Mouse (Mus musculus): ENCODE measurements around the gene Pcyt2.

Gene Pcyt2

DNA sequence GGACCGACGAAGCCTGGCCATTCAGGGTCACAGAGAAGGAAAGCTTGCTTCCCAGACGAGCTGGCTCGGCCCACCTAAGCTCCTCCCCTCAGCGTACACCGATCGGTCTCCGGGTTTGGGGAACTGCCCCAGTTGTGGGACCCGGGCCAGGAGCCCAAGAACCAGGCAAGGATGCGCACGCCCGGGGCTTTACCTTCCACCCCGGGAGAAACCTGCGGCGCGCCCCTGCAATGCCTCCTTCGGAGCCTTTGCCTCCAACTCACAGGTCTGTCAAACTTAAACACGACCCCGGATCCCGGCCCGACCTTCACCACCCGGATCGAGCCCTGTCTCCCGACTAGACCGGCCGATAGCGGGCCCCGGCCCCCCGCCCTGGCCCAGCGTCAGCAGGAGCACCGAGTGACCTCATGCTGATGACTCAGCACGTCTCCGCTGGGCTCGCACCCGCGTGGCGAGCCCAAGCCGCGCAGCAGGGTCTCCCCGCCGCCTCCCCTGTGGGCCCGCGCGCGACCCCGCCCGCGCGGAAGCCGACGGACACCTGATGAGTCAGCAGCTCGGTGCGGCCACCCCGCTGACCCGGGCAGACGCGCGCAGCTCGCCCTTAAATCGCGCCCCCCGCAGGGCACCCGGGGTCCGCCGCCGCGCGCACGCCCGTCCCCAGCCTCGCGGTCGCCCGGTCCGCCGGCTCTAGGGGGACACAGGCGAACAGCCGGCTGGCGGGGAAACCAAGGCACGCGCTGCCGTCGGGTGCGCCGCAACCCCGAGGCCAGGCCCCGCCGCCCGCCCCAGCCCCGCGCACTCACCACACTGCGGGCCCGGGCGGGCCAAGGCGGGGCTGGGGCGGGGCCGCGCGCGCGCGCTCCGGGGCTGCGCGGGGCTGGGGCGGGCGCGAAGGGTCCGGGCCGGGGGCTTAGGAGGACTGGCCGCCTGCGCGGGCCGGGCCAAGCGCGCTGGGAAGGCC, 15.1 kb upstream of the Pcyt2 start:
- peak; percentile 71 for DNase-seq (ENCODE audit: low read depth, low spot score)

GRCm38 (mm10) chr11:120631726-120632448, 14.2 kb upstream of the Pcyt2 start:
- DNase-seq (ENCODE audit: low read depth, low spot score): peak; percentile 46

- peak; percentile 70 for DNase-seq (ENCODE audit: low read depth, low spot score)
Measured at GRCm38 (mm10) chr11:120630881-120631725, 13.4 kb upstream of the Pcyt2 start.

- DNase-seq (ENCODE audit: low read depth, low spot score): no peak
Measured at GRCm38 (mm10) chr11:120630401-120630871, 12.7 kb upstream of the Pcyt2 start.

DNA sequence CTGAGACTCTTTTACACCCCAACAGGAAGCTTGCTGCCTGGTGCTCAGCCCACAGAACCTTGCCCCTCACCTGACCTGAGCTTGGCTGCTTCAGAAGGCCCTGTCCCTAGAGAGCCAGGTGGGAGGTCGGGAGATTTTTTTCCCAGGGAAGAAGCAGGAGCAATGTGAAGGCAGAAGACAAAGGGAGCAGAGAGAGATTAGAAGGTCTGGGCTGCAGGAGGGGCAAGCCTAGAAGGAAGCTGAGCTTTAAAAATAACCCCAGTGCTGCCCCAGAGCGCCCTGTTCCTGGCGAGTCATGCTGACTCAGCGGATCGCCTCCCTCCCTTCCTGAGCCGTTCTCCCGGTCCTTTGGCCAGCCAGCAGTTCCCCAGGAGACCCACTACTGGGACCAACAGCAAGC, 12.2 kb upstream of the Pcyt2 start:
- DNase-seq (ENCODE audit: low read depth, low spot score): no peak

DNA sequence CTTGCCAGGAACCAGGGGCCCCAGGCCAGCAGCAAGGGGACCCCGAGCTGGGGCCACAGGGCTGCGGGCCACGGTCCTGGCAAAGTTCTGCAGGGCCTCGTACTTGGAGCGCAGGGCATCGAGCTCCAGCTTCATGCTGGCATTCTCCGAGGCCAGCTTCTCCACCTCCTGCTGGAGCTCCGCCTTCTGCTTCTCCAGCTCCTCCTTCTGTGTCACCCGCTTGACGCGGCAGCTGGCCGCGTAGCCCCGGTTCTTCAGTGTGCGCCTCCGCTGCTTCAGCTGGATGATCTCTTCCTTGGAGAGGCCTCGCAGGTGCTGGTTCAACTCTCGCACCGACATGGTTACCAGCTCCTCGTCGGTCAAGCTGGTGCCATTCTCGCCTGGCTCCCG, 11.6 kb upstream of the Pcyt2 start:
- DNase-seq (ENCODE audit: low read depth, low spot score): peak; percentile 77

- no peak for DNase-seq (ENCODE audit: low read depth, low spot score)
Measured at GRCm38 (mm10) chr11:120628601-120629340, 11.0 kb upstream of the Pcyt2 start.

DNA sequence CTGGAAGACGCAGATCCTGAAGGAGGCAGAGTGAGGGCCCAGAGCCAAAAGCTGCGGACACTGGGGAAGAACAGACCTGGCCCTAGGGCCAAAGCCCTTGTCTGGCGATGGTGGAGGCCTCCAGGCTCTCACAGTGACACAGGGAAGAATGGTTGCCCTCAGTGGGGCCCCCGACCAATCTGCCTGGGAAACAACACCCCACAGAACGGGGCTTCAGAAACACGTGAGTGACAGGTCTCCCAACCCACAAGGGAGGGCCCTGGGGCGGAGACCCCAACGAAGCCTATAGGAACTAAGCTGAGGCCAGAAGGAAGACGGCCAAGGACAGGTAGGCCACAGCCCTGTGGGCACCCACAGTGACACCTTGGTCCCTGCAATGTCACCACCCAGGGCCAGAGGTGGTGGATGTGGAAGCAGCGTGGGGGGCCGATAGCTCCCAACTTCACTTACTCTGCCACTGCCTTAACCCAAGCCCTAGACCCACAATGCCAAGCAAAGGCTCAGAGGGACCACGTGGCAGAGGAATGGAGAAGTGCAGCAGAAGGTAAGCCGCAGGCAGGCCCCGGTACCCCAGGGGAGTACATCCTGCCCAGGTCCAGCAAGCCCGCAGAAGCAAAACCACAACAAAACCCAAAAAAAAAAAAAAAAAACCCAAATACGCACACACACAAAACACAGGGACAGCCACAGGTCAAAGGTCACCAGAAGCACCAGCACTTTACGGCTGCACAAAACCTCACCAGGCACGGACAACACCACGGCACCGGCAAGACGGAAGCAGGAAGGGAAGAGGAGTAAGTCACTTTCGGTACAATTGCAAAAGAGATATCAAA, 9.9 kb upstream of the Pcyt2 start:
- peak; percentile 86 for DNase-seq (ENCODE audit: low read depth, low spot score)

DNA sequence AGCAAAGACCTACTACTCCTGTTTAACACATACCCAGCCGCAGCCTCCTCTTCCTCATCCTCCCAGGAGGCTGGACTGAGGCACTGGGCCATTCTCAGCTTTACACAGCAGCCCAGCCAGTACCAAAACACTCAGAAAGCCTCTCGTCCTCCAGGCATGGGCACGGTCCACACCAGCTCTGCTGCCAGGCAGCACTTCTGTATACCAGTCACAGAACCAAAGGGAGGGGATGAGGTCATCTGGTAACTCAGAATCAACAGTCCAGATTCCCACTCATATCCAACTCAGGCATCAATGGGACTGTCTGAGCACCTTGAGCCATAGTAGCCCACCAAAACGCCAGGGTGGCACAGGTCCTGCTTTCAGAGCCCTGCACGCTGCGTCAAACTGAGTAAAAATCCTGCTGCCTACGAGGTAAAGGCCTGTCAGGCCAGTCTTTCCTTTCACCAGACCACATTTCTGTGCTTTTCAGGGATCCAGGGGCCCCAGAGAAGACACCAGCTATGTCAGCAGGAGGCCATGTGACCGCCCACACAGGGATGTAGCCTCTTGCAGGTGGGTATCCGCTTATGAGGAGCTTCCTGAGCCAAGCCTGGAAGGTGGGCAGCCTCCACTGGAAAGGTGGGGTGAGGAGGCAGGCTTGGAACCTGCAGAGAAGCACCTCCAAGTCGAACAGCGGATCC, 9.2 kb upstream of the Pcyt2 start:
- DNase-seq (ENCODE audit: low read depth, low spot score): no peak

DNA sequence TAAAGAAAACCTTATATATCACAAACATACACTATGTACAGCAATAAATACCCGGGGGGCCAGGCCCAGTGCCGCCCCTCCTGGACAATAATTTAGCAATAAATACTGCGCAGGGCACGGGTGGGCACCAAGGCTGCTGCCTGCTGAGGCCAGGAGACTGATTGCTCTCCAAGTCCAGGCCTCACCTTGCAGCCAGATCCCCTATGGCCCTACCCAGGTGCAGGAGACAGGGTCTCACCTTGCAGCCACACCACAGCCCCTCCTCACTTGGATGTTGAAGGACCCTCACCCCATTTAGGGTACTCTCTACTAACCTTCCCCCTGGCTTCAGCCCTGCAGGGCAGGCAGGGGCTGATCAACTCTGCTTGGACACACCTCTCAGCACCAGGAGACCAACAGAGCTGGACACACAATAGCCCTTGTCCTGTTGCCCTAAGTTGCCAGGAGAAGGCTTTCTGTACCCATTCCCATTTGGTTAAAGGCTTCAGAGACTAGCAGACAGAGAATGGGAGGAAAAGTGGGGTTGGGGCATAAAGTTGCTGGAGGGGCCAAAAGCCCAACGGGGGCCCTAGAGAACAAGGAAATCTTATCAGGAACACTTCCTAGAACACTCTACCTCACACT, 7.5 kb upstream of the Pcyt2 start, which contains the start of gene Sirt7:
Gene Sirt7, minus strand, starts transcription at position 89 of the 624 bp plus-strand sequence.
- DNase-seq (ENCODE audit: low read depth, low spot score): no peak

DNA sequence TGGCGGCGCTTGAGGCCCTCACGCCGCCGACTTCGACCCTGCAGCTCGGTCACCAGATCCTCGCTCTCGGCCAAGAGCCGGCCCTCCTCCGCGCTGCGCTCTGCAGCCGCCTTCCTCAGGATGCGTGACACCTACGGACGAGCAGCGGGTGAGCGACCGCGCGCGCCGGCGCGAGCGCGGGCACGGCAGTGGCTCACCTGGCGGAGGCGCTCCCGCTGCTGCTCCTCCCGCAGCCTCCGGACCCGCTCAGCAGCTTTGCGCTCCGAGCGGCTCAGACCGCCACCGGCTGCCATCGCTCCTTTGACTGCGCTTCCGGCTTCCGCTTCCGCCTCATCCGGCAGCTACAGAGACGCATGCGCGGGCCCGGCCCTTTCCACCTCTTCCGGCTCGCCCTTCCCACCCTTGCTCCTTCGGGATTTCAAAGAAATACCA, 7.0 kb upstream of the Pcyt2 start:
- DNase-seq (ENCODE audit: low read depth, low spot score): peak; percentile 91

DNA sequence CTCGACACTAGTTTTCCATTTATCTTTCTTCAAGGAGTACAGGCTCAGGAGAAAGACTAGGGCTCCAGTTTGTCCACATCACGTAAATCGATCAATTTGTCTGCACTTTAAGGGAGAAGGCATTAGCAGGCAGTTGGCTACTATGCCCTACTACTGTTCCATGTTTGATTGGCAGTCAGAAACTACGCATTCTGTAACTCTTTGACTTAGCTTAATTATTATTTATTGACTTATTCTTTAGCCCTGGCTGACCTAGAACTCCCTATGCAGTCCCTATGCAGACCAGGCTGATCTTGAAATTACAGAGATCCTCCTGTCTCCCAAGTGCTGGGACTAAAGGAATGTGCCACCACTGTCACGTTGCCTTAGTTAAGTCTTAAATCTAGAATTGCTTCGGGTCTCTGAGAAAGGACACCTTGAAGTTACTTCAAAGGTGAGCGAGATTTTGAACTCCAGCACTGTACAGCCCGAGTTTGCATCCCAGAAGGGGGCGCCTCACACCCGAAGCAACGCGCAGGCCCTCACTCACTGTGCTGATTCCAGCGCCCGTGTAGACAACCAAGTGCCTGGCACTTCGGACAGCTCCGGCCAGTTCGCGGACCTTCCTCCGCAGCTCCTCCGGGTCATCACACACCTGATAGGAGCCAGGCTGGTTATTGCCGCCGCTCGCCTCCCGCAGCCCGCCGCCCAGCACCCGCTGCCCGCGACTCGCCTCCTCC, 6.4 kb upstream of the Pcyt2 start:
- peak; percentile 85 for DNase-seq (ENCODE audit: low read depth, low spot score)

- no peak for DNase-seq (ENCODE audit: low read depth, low spot score)
Measured at GRCm38 (mm10) chr11:120622805-120623204, 5.1 kb upstream of the Pcyt2 start.

GRCm38 (mm10) chr11:120620195-120620594, 2.5 kb upstream of the Pcyt2 start:
- no peak for DNase-seq (ENCODE audit: low read depth, low spot score)

- DNase-seq (ENCODE audit: low read depth, low spot score): no peak
Measured at GRCm38 (mm10) chr11:120618619-120619535, 1.1 kb upstream of the Pcyt2 start.

GRCm38 (mm10) chr11:120616617-120617294, 980 bp downstream of the Pcyt2 start:
- no peak for DNase-seq (ENCODE audit: low read depth, low spot score)

Measured in CD4-positive, CD25-positive, alpha-beta regulatory T cell, adult 2 months (primary cell).